Mouse (Mus musculus): ENCODE measurements around the gene E2f7. TPM values are rescaled to one million over a fixed set of nuclear protein-coding genes. Genes with fewer than 3 reads are reported as not detected.

E2f7 gene
- under 1 TPM; 0.43 to 0.73 TPM for total RNA-seq (2021)
- long read RNA-seq, experiment 1 = 0 reads
- long read RNA-seq, experiment 2 = 0 reads

- no peak; the same call in 1 of the 2 replicates for TF ChIP-seq CTCF (IDR thresholded peaks at IDR 0.05)
- Histone ChIP-seq H3K4me3 (peak within 1 kb of the TSS; percentile 87), H3K27ac (peak within 1 kb of the TSS; percentile 73)
- DNase-seq = peak; percentile 93
- intact Hi-C loops (cut with DNase I) = no loop called here
Measured at GRCm38 (mm10) chr10:110744686-110745639, at the start of gene E2f7. E2f7 (plus strand) TSS chr10:110745439.

- Histone ChIP-seq H3K4me3 (no peak overlapping the region), H3K27ac (no peak overlapping the region)
- intact Hi-C loops (cut with DNase I) = no loop called here
- no peak for TF ChIP-seq CTCF (IDR thresholded peaks at IDR 0.05)
- no peak for DNase-seq
Measured at GRCm38 (mm10) chr10:110701276-110701675, 44.0 kb upstream of the E2f7 start.

- DNase-seq = no peak
- H3K27ac ChIP-seq = no peak overlapping the region
- peak; percentile 31 for TF ChIP-seq CTCF (IDR thresholded peaks at IDR 0.05)
- intact Hi-C loops (cut with DNase I) = no loop called here
- no peak overlapping the region for H3K4me3 ChIP-seq
Measured at GRCm38 (mm10) chr10:110705672-110706071, 39.6 kb upstream of the E2f7 start.

- Histone ChIP-seq H3K27ac (no peak overlapping the region), H3K4me3 (no peak overlapping the region)
- intact Hi-C loops (cut with DNase I) = no loop called here
- no peak for TF ChIP-seq CTCF (IDR thresholded peaks at IDR 0.05)
- no peak for DNase-seq
Measured at GRCm38 (mm10) chr10:110707390-110708113, 37.7 kb upstream of the E2f7 start.

GRCm38 (mm10) chr10:110716887-110717286 lies 28.4 kb upstream of the E2f7 start:
- Histone ChIP-seq H3K27ac (no peak overlapping the region), H3K4me3 (no peak overlapping the region)
- no peak for TF ChIP-seq CTCF (IDR thresholded peaks at IDR 0.05)
- intact Hi-C loops (cut with DNase I) = no loop called here
- DNase-seq = no peak

- DNase-seq = no peak
- no peak for TF ChIP-seq CTCF (IDR thresholded peaks at IDR 0.05)
- no peak overlapping the region for H3K4me3 ChIP-seq
- H3K27ac ChIP-seq = no peak overlapping the region
- intact Hi-C loops (cut with DNase I) = loop anchor here (2.0 kb wide), 1 partner anchor 34 kb away; no protein-coding TSS in a partner anchor
Measured at GRCm38 (mm10) chr10:110726431-110726830, 18.8 kb upstream of the E2f7 start.

- peak; percentile 50 for DNase-seq
- no peak overlapping the region for H3K4me3 ChIP-seq
- TF ChIP-seq CTCF (IDR thresholded peaks at IDR 0.05) = peak; percentile 88
- H3K27ac ChIP-seq = no peak overlapping the region
- intact Hi-C loops (cut with DNase I) = loop anchor here (2.0 kb wide), 1 partner anchor 33 kb away; no protein-coding TSS in a partner anchor
Measured at GRCm38 (mm10) chr10:110727816-110728215, 17.4 kb upstream of the E2f7 start.

GRCm38 (mm10) chr10:110733343-110733742 lies 11.9 kb upstream of the E2f7 start:
- peak; percentile 87 for TF ChIP-seq CTCF (IDR thresholded peaks at IDR 0.05)
- intact Hi-C loops (cut with DNase I) = no loop called here
- Histone ChIP-seq H3K4me3 (no peak overlapping the region), H3K27ac (no peak overlapping the region)
- DNase-seq = peak; percentile 69

GRCm38 (mm10) chr10:110743701-110744100 lies 1.5 kb upstream of the E2f7 start:
- DNase-seq = no peak
- no peak overlapping the region for H3K4me3 ChIP-seq
- intact Hi-C loops (cut with DNase I) = no loop called here
- H3K27ac ChIP-seq = no peak overlapping the region
- no peak for TF ChIP-seq CTCF (IDR thresholded peaks at IDR 0.05)

GRCm38 (mm10) chr10:110744120-110744519 lies 1.1 kb upstream of the E2f7 start:
- H3K4me3 ChIP-seq = no peak overlapping the region; the same call in 1 of the 2 replicates

GRCm38 (mm10) chr10:110745640-110746032 lies 397 bp downstream of the E2f7 start:
- DNase-seq = no peak
- intact Hi-C loops (cut with DNase I) = no loop called here
- no peak for TF ChIP-seq CTCF (IDR thresholded peaks at IDR 0.05)
- peak overlapping the region; percentile 52 for H3K27ac ChIP-seq
- peak overlapping the region; percentile 87 for H3K4me3 ChIP-seq

More at GRCm38 (mm10) chr10:110744120-110744519, 1.1 kb upstream of the E2f7 start:
- TF ChIP-seq CTCF (IDR thresholded peaks at IDR 0.05) = no peak
- DNase-seq = no peak
- H3K27ac ChIP-seq = no peak overlapping the region
- intact Hi-C loops (cut with DNase I) = no loop called here

GRCm38 (mm10) chr10:110749081-110749480 lies 3.8 kb downstream of the E2f7 start:
- no peak for DNase-seq
- intact Hi-C loops (cut with DNase I) = no loop called here
- no peak overlapping the region for H3K4me3 ChIP-seq
- H3K27ac ChIP-seq = no peak overlapping the region
- TF ChIP-seq CTCF (IDR thresholded peaks at IDR 0.05) = no peak
